Mouse (Mus musculus) liver, embryonic 14.5 days (tissue): ENCODE results near the gene Bbs12.

Source experiments
- CTCF ChIP-seq: IDR thresholded peaks from 2 replicates; pipeline ENCODE4 v1.5.1; 2016; ENCODE audit warnings: antibody characterized with exemption, low read depth, control low read depth
- EP300 ChIP-seq: IDR thresholded peaks from 2 replicates; pipeline ENCODE4 v1.6.1; 2016; ENCODE audit warnings: antibody characterized with exemption, low read depth

GRCm38 (mm10) chr3:37325317-37326112 lies 13.2 kb downstream of the Bbs12 start:
- TF ChIP-seq CTCF (no peak), EP300 (no peak)
